Mouse (Mus musculus) left cerebral cortex, adult 2 months (tissue): ENCODE results near the gene Tgm6. TPM values are rescaled to one million over a fixed set of nuclear protein-coding genes. Genes with fewer than 3 reads are reported as not detected.

Experiments
- DNase-seq, 2 experiments: peaks; one replicate each; pipeline ENCODE4 v3.0.0; 2021 to 2022; ENCODE audit warnings: low spot score in 2 of 2, mixed read lengths in 1 of 2; ENCODE audit errors: extremely low spot score in 1 of 2
- H3K27ac ChIP-seq: fragments of 200-600 bp; 2 replicates; pipeline ENCODE4 v1.8.1; 2022
- H3K4me3 ChIP-seq: fragments of 200-600 bp; 2 replicates; pipeline ENCODE4 v1.8.1; 2022
- CTCF ChIP-seq: fragments of 200-600 bp; IDR thresholded peaks from 2 replicates; pipeline ENCODE4 v1.8.1; 2022; ENCODE audit warnings: antibody characterized with exemption, mild to moderate bottlenecking, moderate library complexity
- intact Hi-C: fragments of 180-260 bp; cut with DNase I; formaldehyde crosslinking; loops from one replicate; pipeline ENCODE4 v1.15.1; 2025
- long read RNA-seq, 2 experiments: library from polyadenylated mRNA; stranded (forward); transcript quantifications; one replicate each; pipeline ENCODE4 v2.0.0; 2021; ENCODE audit warnings: borderline mapping rate in 2 of 2
- total RNA-seq, 2 experiments: library from RNA; stranded (reverse); gene quantifications; 2 replicates each; pipeline ENCODE4 v1.2.3; 2021

The Tgm6 gene
- under 1 TPM in 1 of 2 experiments, not detected in 1; 0.16 TPM for total RNA-seq
- long read RNA-seq, experiment 1, result 0 reads
- long read RNA-seq, experiment 2, result 0 reads

- Histone ChIP-seq H3K27ac (no peak within 1 kb of the TSS), H3K4me3 (no peak within 1 kb of the TSS)
- DNase-seq, result no peak
- intact Hi-C loops, result no loop called here
- TF ChIP-seq CTCF, result no peak
These were observed at the start of gene Tgm6 for GRCm38 (mm10) chr2:130112116-130112515. Gene Tgm6 (plus strand): TSS chr2:130112416.

GRCm38 (mm10) chr2:130068228-130068627 is 44.0 kb upstream of the Tgm6 start:
- intact Hi-C loops, result loop anchor here (1.0 to 2.0 kb wide), 2 partner anchors 98 to 179 kb away; no protein-coding TSS in a partner anchor
- Histone ChIP-seq H3K27ac (no peak overlapping the region), H3K4me3 (no peak overlapping the region)
- TF ChIP-seq CTCF, result peak; percentile 77
- DNase-seq, result peak; percentile 24 to 47

GRCm38 (mm10) chr2:130070396-130070795 is 41.8 kb upstream of the Tgm6 start:
- H3K4me3 ChIP-seq, result no peak overlapping the region
- TF ChIP-seq CTCF, result no peak
- intact Hi-C loops, result no loop called here
- H3K27ac ChIP-seq, result no peak overlapping the region
- no peak for DNase-seq

GRCm38 (mm10) chr2:130112804-130113203 is 588 bp downstream of the Tgm6 start:
- no peak for DNase-seq
- intact Hi-C loops, result no loop called here
- H3K27ac ChIP-seq, result no peak overlapping the region
- TF ChIP-seq CTCF, result no peak
- H3K4me3 ChIP-seq, result no peak overlapping the region

GRCm38 (mm10) chr2:130113379-130113778 is 1.2 kb downstream of the Tgm6 start:
- no peak for DNase-seq
- no peak overlapping the region for H3K27ac ChIP-seq
- no peak for TF ChIP-seq CTCF

GRCm38 (mm10) chr2:130118649-130119048 is 6.4 kb downstream of the Tgm6 start:
- TF ChIP-seq CTCF, result no peak
- H3K27ac ChIP-seq, result no peak overlapping the region
- intact Hi-C loops, result no loop called here

More at GRCm38 (mm10) chr2:130113379-130113778, 1.2 kb downstream of the Tgm6 start:
- intact Hi-C loops, result no loop called here
- no peak overlapping the region for H3K4me3 ChIP-seq

GRCm38 (mm10) chr2:130125279-130126059 is 13.3 kb downstream of the Tgm6 start:
- intact Hi-C loops, result no loop called here
- H3K27ac ChIP-seq, result no peak overlapping the region
- DNase-seq, result no peak
- no peak overlapping the region for H3K4me3 ChIP-seq
- no peak for TF ChIP-seq CTCF

More at GRCm38 (mm10) chr2:130118649-130119048, 6.4 kb downstream of the Tgm6 start:
- no peak for DNase-seq
- no peak overlapping the region for H3K4me3 ChIP-seq

- no peak for DNase-seq
- Histone ChIP-seq H3K27ac (no peak overlapping the region), H3K4me3 (no peak overlapping the region)
- intact Hi-C loops, result no loop called here
- TF ChIP-seq CTCF, result no peak
These were observed 13.9 kb downstream of the Tgm6 start for GRCm38 (mm10) chr2:130126073-130126472.

GRCm38 (mm10) chr2:130129687-130130086 is 17.5 kb downstream of the Tgm6 start:
- no peak overlapping the region for H3K27ac ChIP-seq
- no peak for DNase-seq
- no peak overlapping the region for H3K4me3 ChIP-seq
- intact Hi-C loops, result no loop called here
- TF ChIP-seq CTCF, result no peak

- no peak for DNase-seq
- no peak overlapping the region for H3K27ac ChIP-seq
- H3K4me3 ChIP-seq, result no peak overlapping the region
- intact Hi-C loops, result no loop called here
- TF ChIP-seq CTCF, result no peak
These were observed 30.8 kb downstream of the Tgm6 start for GRCm38 (mm10) chr2:130143011-130143410.

- no peak overlapping the region for H3K27ac ChIP-seq
- no peak for TF ChIP-seq CTCF
- intact Hi-C loops, result no loop called here
- no peak overlapping the region for H3K4me3 ChIP-seq
- no peak for DNase-seq
These were observed 32.6 kb downstream of the Tgm6 start for GRCm38 (mm10) chr2:130144703-130145324.

GRCm38 (mm10) chr2:130146089-130146668 is 34.0 kb downstream of the Tgm6 start:
- H3K27ac ChIP-seq, result no peak overlapping the region
- H3K4me3 ChIP-seq, result no peak overlapping the region
- intact Hi-C loops, result no loop called here
- no peak for DNase-seq
- TF ChIP-seq CTCF, result no peak
